Mouse (Mus musculus) embryo, embryonic 11 days (tissue): Measurements from ENCODE around the gene Dagla.

Source experiments
- DNase-seq: peaks from one replicate; pipeline ENCODE4 v3.0.0-alpha.2; 2015

Dagla gene

GRCm38 (mm10) chr19:10197130-10197529 lies 107.5 kb downstream of the Dagla start:
- DNase-seq = no peak
